Mouse (Mus musculus): ENCODE measurements around the gene Slc9c1. TPM values are rescaled to one million over a fixed set of nuclear protein-coding genes. Genes with fewer than 3 reads are reported as not detected.
"Not testable (repeated sequence)": the region's sequence is repeated elsewhere in the genome, so short reads cannot be mapped to it uniquely, and the experiment has no call there.

The Slc9c1 gene
- total RNA-seq (2021) = not detected

GRCm38 (mm10) chr16:45535009-45535408, at the start of gene Slc9c1:
Gene Slc9c1, plus strand, starts transcription at chr16:45535309.
- no peak for DNase-seq

- no peak for DNase-seq
Measured at GRCm38 (mm10) chr16:45492927-45493326, 42.2 kb upstream of the Slc9c1 start, which contains the start of gene Gm609. Gene Gm609, minus strand, starts transcription at chr16:45492969.

GRCm38 (mm10) chr16:45495326-45495725, 39.8 kb upstream of the Slc9c1 start:
- no peak for DNase-seq

- DNase-seq = no peak
Measured at GRCm38 (mm10) chr16:45525551-45525950, 9.6 kb upstream of the Slc9c1 start.

- no peak for DNase-seq
Measured at GRCm38 (mm10) chr16:45531950-45532349, 3.2 kb upstream of the Slc9c1 start, which contains the start of gene Gm17783. Gene Gm17783, minus strand, starts transcription at chr16:45532050.

GRCm38 (mm10) chr16:45538342-45538741, 3.2 kb downstream of the Slc9c1 start:
- not testable (repeated sequence) for DNase-seq

- DNase-seq = no peak
Measured at GRCm38 (mm10) chr16:45542108-45542507, 7.0 kb downstream of the Slc9c1 start.

- no peak for DNase-seq
Measured at GRCm38 (mm10) chr16:45544341-45544740, 9.2 kb downstream of the Slc9c1 start.

- no peak for DNase-seq
Measured at GRCm38 (mm10) chr16:45547982-45548381, 12.9 kb downstream of the Slc9c1 start.

- DNase-seq = no peak
Measured at GRCm38 (mm10) chr16:45551579-45551978, 16.5 kb downstream of the Slc9c1 start.

- DNase-seq = no peak
Measured at GRCm38 (mm10) chr16:45561747-45562146, 26.6 kb downstream of the Slc9c1 start.

GRCm38 (mm10) chr16:45572307-45572706, 37.2 kb downstream of the Slc9c1 start:
- no peak for DNase-seq

GRCm38 (mm10) chr16:45579883-45580282, 44.8 kb downstream of the Slc9c1 start:
- DNase-seq = no peak

- no peak for DNase-seq
Measured at GRCm38 (mm10) chr16:45582512-45582911, 47.4 kb downstream of the Slc9c1 start.

- DNase-seq = no peak
Measured at GRCm38 (mm10) chr16:45593656-45594055, 58.5 kb downstream of the Slc9c1 start.

GRCm38 (mm10) chr16:45595494-45595893, 60.4 kb downstream of the Slc9c1 start:
- DNase-seq = no peak

GRCm38 (mm10) chr16:45608481-45608954, 73.4 kb downstream of the Slc9c1 start:
- no peak for DNase-seq

- no peak for DNase-seq
Measured at GRCm38 (mm10) chr16:45609300-45609699, 74.2 kb downstream of the Slc9c1 start.

- DNase-seq = no peak
Measured at GRCm38 (mm10) chr16:45610267-45610666, 75.2 kb downstream of the Slc9c1 start, which contains the start of gene Gcsam. Gene Gcsam, plus strand, starts transcription at chr16:45610380.

- DNase-seq = no peak
Measured at GRCm38 (mm10) chr16:45613247-45613646, 78.1 kb downstream of the Slc9c1 start.

- no peak for DNase-seq
Measured at GRCm38 (mm10) chr16:45615944-45616343, 80.8 kb downstream of the Slc9c1 start.

- DNase-seq = no peak
Measured at GRCm38 (mm10) chr16:45619751-45620375, 84.8 kb downstream of the Slc9c1 start.

GRCm38 (mm10) chr16:45623230-45623629, 88.1 kb downstream of the Slc9c1 start:
- DNase-seq = no peak

- DNase-seq = no peak
Measured at GRCm38 (mm10) chr16:45624791-45625190, 89.7 kb downstream of the Slc9c1 start.
